Mouse (Mus musculus): ENCODE results near the gene Lrrk1.

DNA sequence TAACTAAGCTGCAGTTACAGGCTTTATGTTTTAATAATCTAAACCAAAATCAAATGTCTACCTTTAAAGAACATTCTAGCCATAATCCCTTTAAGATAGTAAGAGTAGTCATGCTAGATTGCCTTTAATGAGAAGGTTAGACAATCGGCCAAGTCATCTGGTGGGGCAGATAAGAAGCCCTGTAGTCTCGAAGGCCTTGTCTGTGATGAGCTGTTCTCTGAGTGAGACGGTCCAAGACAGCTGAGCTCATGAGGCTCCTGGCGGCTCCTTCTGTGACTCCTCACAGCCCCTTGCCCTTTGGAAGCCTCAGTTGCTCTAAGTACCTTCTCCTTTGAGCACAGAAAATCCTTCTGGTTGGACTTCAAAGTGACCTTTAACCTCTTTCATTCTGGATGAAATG, 211.2 kb downstream of the Lrrk1 start:
- TF ChIP-seq CTCF (IDR thresholded peaks at IDR 0.05; ENCODE audit: insufficient read depth, low read length) (no peak), POLR2A (IDR thresholded peaks at IDR 0.05; ENCODE audit: borderline replicate concordance, extremely low read depth, low read depth, low read length) (no peak)
